Mouse (Mus musculus): ENCODE results near the gene Olfr1281. TPM values are rescaled to one million over a fixed set of nuclear protein-coding genes. Genes with fewer than 3 reads are reported as not detected.

Olfr1281 gene
- total and polyA plus RNA-seq, 3 experiments, result 0.05 TPM; not detected in 2

GRCm38 (mm10) chr2:111366490-111366889 is 40.2 kb downstream of the Olfr1281 start, which contains the start of gene Olfr1283:
TSS of gene Olfr1283 (plus strand) at chr2:111366790.
- H3K4me1 ChIP-seq (ENCODE audit: insufficient read depth, low read depth, low read length), result no peaks in the 10 kb centered on the region
- TF ChIP-seq CTCF (IDR thresholded peaks at IDR 0.05; ENCODE audit: low read depth, low read length) (no peak), GATA2 (IDR thresholded peaks at IDR 0.05; ENCODE audit: borderline replicate concordance, low read depth, low read length) (no peak), GATA1 (IDR thresholded peaks at IDR 0.05; ENCODE audit: borderline replicate concordance, low read length) (no peak), TAL1 (conservative IDR thresholded peaks at IDR 0.05; ENCODE audit: low read depth, low read length) (no peak), POLR2AphosphoS5 (IDR thresholded peaks at IDR 0.05; ENCODE audit: insufficient replicate concordance, low read depth, low read length) (no peak)
- ATAC-seq (ENCODE audit: extremely low read depth, insufficient number of reproducible peaks, low FRiP score, poor library complexity, severe bottlenecking), result no peak
- no peaks in the 10 kb centered on the region for H3K27me3 ChIP-seq (ENCODE audit: insufficient read depth, low read length)
- no peak for DNase-seq (ENCODE audit: low spot score)
- no peaks in the 10 kb centered on the region for H3K9me3 ChIP-seq (replicated peaks)
- no peaks in the 10 kb centered on the region for H3K36me3 ChIP-seq (replicated peaks)
- H3K4me3 ChIP-seq (ENCODE audit: low read depth, low read length), result no peak within 1 kb of the TSS

DNA sequence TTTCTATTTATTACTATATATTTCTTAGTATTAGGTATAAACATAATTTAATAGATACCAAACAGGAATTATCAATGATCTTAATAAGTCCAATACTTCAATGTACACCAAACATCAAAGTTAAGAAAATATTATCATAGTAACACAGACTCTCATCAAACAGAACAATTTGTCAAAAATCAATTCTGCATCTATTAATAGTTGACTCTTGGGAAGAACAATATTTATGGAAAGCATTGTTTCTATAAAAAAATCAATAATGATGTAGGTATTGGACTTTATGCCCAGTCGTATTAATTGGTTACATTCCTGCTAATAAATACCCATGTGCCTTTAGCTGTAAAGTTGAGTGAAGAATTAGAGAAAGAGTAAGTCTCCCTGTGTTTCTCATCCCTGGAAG is 48.9 kb downstream of the Olfr1281 start, which contains the start of gene Olfr1284:
Gene Olfr1284, plus strand, starts transcription at position 301 of the 400 bp plus-strand sequence.
- H3K4me1 ChIP-seq (ENCODE audit: insufficient read depth, low read depth, low read length), result no peaks in the 10 kb centered on the region
- DNase-seq (ENCODE audit: low spot score) (no peak), ATAC-seq (ENCODE audit: extremely low read depth, insufficient number of reproducible peaks, low FRiP score, poor library complexity, severe bottlenecking) (no peak)
- peaks cover 3% of the 10 kb centered on the region; the same call in 1 of the 2 replicates for H3K9me3 ChIP-seq (replicated peaks)
- no peaks in the 10 kb centered on the region for H3K27me3 ChIP-seq (ENCODE audit: insufficient read depth, low read length)
- no peak within 1 kb of the TSS for H3K4me3 ChIP-seq (ENCODE audit: low read depth, low read length)
- no peaks in the 10 kb centered on the region for H3K36me3 ChIP-seq (replicated peaks)
- no peak for TF ChIP-seq POLR2AphosphoS5 (IDR thresholded peaks at IDR 0.05; ENCODE audit: insufficient replicate concordance, low read depth, low read length)
- TF ChIP-seq GATA2 (IDR thresholded peaks at IDR 0.05; ENCODE audit: borderline replicate concordance, low read depth, low read length), result no peak
- TF ChIP-seq TAL1 (conservative IDR thresholded peaks at IDR 0.05; ENCODE audit: low read depth, low read length), result no peak
- TF ChIP-seq CTCF (IDR thresholded peaks at IDR 0.05; ENCODE audit: low read depth, low read length), result no peak
- no peak for TF ChIP-seq GATA1 (IDR thresholded peaks at IDR 0.05; ENCODE audit: borderline replicate concordance, low read length)

Other genes starting within 250 kb of the Olfr1281 start
Only the 20 nearest of the 21 such genes appear.
- gene Gm13941, start 220.5 kb upstream of the Olfr1281 start, total RNA-seq (2014; fragmentation: Nextera tagmentation), result not detected in 2 replicates
- not detected in 2 replicates for gene Gm13941, start 220.5 kb upstream of the Olfr1281 start, total RNA-seq (2017)
- not detected in 2 replicates for gene Gm13941, start 220.5 kb upstream of the Olfr1281 start, polyA plus RNA-seq (2012)
- not detected in 2 replicates for gene Gm15130, start 173.6 kb upstream of the Olfr1281 start, total RNA-seq (2014; fragmentation: Nextera tagmentation)
- not detected in 2 replicates for gene Gm15130, start 173.6 kb upstream of the Olfr1281 start, total RNA-seq (2017)
- not detected in 2 replicates for gene Gm15130, start 173.6 kb upstream of the Olfr1281 start, polyA plus RNA-seq (2012)
- not detected in 2 replicates for gene 4930430A15Rik, start 96.9 kb upstream of the Olfr1281 start, total RNA-seq (2014; fragmentation: Nextera tagmentation)
- 0.05 TPM in 1 of 2 replicates, not detected in the other for gene 4930430A15Rik, start 96.9 kb upstream of the Olfr1281 start, total RNA-seq (2017)
- gene 4930430A15Rik, start 96.9 kb upstream of the Olfr1281 start, polyA plus RNA-seq (2012), result not detected in 2 replicates
- not detected in 2 replicates for gene Olfr1275, start 91.2 kb upstream of the Olfr1281 start, total RNA-seq (2014; fragmentation: Nextera tagmentation)
- 0.11 and 0.23 TPM in 2 replicates for gene Olfr1275, start 91.2 kb upstream of the Olfr1281 start, total RNA-seq (2017)
- not detected in 2 replicates for gene Olfr1275, start 91.2 kb upstream of the Olfr1281 start, polyA plus RNA-seq (2012)
- gene Olfr1276, start 72.0 kb upstream of the Olfr1281 start, total RNA-seq (2014; fragmentation: Nextera tagmentation), result not detected in 2 replicates
- under 0.01 and 0.11 TPM in 2 replicates for gene Olfr1276, start 72.0 kb upstream of the Olfr1281 start, total RNA-seq (2017)
- not detected in 2 replicates for gene Olfr1276, start 72.0 kb upstream of the Olfr1281 start, polyA plus RNA-seq (2012)
- gene Olfr1277, start 52.4 kb upstream of the Olfr1281 start, total RNA-seq (2014; fragmentation: Nextera tagmentation), result not detected in 2 replicates
- gene Olfr1277, start 52.4 kb upstream of the Olfr1281 start, total RNA-seq (2017), result under 0.01 and 0.16 TPM in 2 replicates
- gene Olfr1277, start 52.4 kb upstream of the Olfr1281 start, polyA plus RNA-seq (2012), result not detected in 2 replicates
- gene Olfr1278, start 36.4 kb upstream of the Olfr1281 start, total RNA-seq (2014; fragmentation: Nextera tagmentation), result not detected in 2 replicates
- under 0.01 and 0.22 TPM in 2 replicates for gene Olfr1278, start 36.4 kb upstream of the Olfr1281 start, total RNA-seq (2017)
- not detected in 2 replicates for gene Olfr1278, start 36.4 kb upstream of the Olfr1281 start, polyA plus RNA-seq (2012)
- gene Olfr1279, start 25.9 kb upstream of the Olfr1281 start, total RNA-seq (2014; fragmentation: Nextera tagmentation), result not detected in 2 replicates
- 0.16 TPM in 1 of 2 replicates, not detected in the other for gene Olfr1279, start 25.9 kb upstream of the Olfr1281 start, total RNA-seq (2017)
- not detected in 2 replicates for gene Olfr1279, start 25.9 kb upstream of the Olfr1281 start, polyA plus RNA-seq (2012)
- gene Olfr1280, start 12.5 kb upstream of the Olfr1281 start, total RNA-seq (2014; fragmentation: Nextera tagmentation), result not detected in 2 replicates
- 0.12 and 0.22 TPM in 2 replicates for gene Olfr1280, start 12.5 kb upstream of the Olfr1281 start, total RNA-seq (2017)
- gene Olfr1280, start 12.5 kb upstream of the Olfr1281 start, polyA plus RNA-seq (2012), result not detected in 2 replicates
- gene Olfr1282, start 9.6 kb downstream of the Olfr1281 start, total RNA-seq (2014; fragmentation: Nextera tagmentation), result not detected in 2 replicates
- 0.12 TPM in 1 of 2 replicates, not detected in the other for gene Olfr1282, start 9.6 kb downstream of the Olfr1281 start, total RNA-seq (2017)
- gene Olfr1282, start 9.6 kb downstream of the Olfr1281 start, polyA plus RNA-seq (2012), result not detected in 2 replicates
- gene Olfr1283, start 40.3 kb downstream of the Olfr1281 start, total RNA-seq (2014; fragmentation: Nextera tagmentation), result not detected in 2 replicates
- gene Olfr1283, start 40.3 kb downstream of the Olfr1281 start, total RNA-seq (2017), result 0.11 and 0.17 TPM in 2 replicates
- gene Olfr1283, start 40.3 kb downstream of the Olfr1281 start, polyA plus RNA-seq (2012), result not detected in 2 replicates
- gene Olfr1284, start 49.0 kb downstream of the Olfr1281 start, total RNA-seq (2014; fragmentation: Nextera tagmentation), result not detected in 2 replicates
- not detected in 2 replicates for gene Olfr1284, start 49.0 kb downstream of the Olfr1281 start, total RNA-seq (2017)
- gene Olfr1284, start 49.0 kb downstream of the Olfr1281 start, polyA plus RNA-seq (2012), result not detected in 2 replicates
- gene Olfr1286, start 96.6 kb downstream of the Olfr1281 start, total RNA-seq (2014; fragmentation: Nextera tagmentation), result not detected in 2 replicates
- 0.22 and 0.70 TPM in 2 replicates for gene Olfr1286, start 96.6 kb downstream of the Olfr1281 start, total RNA-seq (2017)
- not detected in 2 replicates for gene Olfr1286, start 96.6 kb downstream of the Olfr1281 start, polyA plus RNA-seq (2012)
- not detected in 2 replicates for gene Olfr1287, start 122.6 kb downstream of the Olfr1281 start, total RNA-seq (2014; fragmentation: Nextera tagmentation)
- 0.11 and 0.12 TPM in 2 replicates for gene Olfr1287, start 122.6 kb downstream of the Olfr1281 start, total RNA-seq (2017)
- not detected in 2 replicates for gene Olfr1287, start 122.6 kb downstream of the Olfr1281 start, polyA plus RNA-seq (2012)
- not detected in 2 replicates for gene Olfr1288, start 147.6 kb downstream of the Olfr1281 start, total RNA-seq (2014; fragmentation: Nextera tagmentation)
- gene Olfr1288, start 147.6 kb downstream of the Olfr1281 start, total RNA-seq (2017), result not detected in 2 replicates
- not detected in 2 replicates for gene Olfr1288, start 147.6 kb downstream of the Olfr1281 start, polyA plus RNA-seq (2012)
- gene Olfr1289, start 154.3 kb downstream of the Olfr1281 start, total RNA-seq (2014; fragmentation: Nextera tagmentation), result not detected in 2 replicates
- gene Olfr1289, start 154.3 kb downstream of the Olfr1281 start, total RNA-seq (2017), result not detected in 2 replicates
- gene Olfr1289, start 154.3 kb downstream of the Olfr1281 start, polyA plus RNA-seq (2012), result not detected in 2 replicates
- not detected in 2 replicates for gene Olfr1290, start 167.3 kb downstream of the Olfr1281 start, total RNA-seq (2014; fragmentation: Nextera tagmentation)
- not detected in 2 replicates for gene Olfr1290, start 167.3 kb downstream of the Olfr1281 start, total RNA-seq (2017)
- not detected in 2 replicates for gene Olfr1290, start 167.3 kb downstream of the Olfr1281 start, polyA plus RNA-seq (2012)
- not detected in 2 replicates for gene Olfr1291-ps1, start 170.7 kb downstream of the Olfr1281 start, total RNA-seq (2014; fragmentation: Nextera tagmentation)
- gene Olfr1291-ps1, start 170.7 kb downstream of the Olfr1281 start, total RNA-seq (2017), result 0.06 and 0.22 TPM in 2 replicates
- not detected in 2 replicates for gene Olfr1291-ps1, start 170.7 kb downstream of the Olfr1281 start, polyA plus RNA-seq (2012)
- not detected in 2 replicates for gene Olfr1293-ps, start 198.7 kb downstream of the Olfr1281 start, total RNA-seq (2014; fragmentation: Nextera tagmentation)
- gene Olfr1293-ps, start 198.7 kb downstream of the Olfr1281 start, total RNA-seq (2017), result 0.05 and 0.06 TPM in 2 replicates
- gene Olfr1293-ps, start 198.7 kb downstream of the Olfr1281 start, polyA plus RNA-seq (2012), result not detected in 2 replicates
- not detected in 2 replicates for gene Olfr1294, start 213.8 kb downstream of the Olfr1281 start, total RNA-seq (2014; fragmentation: Nextera tagmentation)
- gene Olfr1294, start 213.8 kb downstream of the Olfr1281 start, total RNA-seq (2017), result 0.23 TPM in 1 of 2 replicates, not detected in the other
- gene Olfr1294, start 213.8 kb downstream of the Olfr1281 start, polyA plus RNA-seq (2012), result not detected in 2 replicates

All from G1E (cell line).